Mouse (Mus musculus): ENCODE measurements around the gene Rgs7. TPM values are rescaled to one million over a fixed set of nuclear protein-coding genes. Genes with fewer than 3 reads are reported as not detected.

Rgs7 gene
- polyA plus RNA-seq, 1 experiment from 2014 or later: 4.9 TPM

DNA sequence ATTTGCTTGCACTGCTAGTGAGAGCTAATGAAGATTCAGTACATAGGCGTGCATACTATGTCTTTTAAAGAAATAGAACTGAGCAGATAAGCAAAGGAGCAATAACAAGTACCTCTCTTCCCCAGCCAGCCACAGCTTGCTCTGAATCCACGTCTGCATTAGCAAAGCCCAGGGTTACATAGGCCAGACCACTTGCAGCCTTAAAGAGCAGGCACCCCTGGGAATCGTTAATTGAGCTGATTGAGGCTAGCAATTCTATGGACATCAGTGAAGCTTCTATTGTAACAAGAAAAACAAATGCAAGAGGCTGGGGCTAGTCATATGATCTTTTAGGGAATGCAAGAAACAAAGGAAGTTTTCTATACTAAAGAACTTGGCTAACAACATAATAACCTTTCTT, 81.9 kb downstream of the Rgs7 start:
- ATAC-seq (ENCODE audit: low FRiP score): no peak
- no peak overlapping the region for H3K4me2 ChIP-seq
- H3K36me3 ChIP-seq (ENCODE audit: control insufficient read depth, insufficient read depth, low read length): no peaks in the 10 kb centered on the region
- 41% methylated on average over 3 of the region's 3 CpGs for WGBS
- no peaks in the 10 kb centered on the region for H3K4me1 ChIP-seq (ENCODE audit: control insufficient read depth, insufficient read depth, low read length)
- H3K9me3 ChIP-seq (ENCODE audit: control insufficient read depth, low read length): no peaks in the 10 kb centered on the region
- no peak overlapping the region for H3K9ac ChIP-seq (ENCODE audit: low read length)
- H3K4me3 ChIP-seq (ENCODE audit: low read depth, low read length): no peak overlapping the region
- H3K27ac ChIP-seq (ENCODE audit: low read depth, low read length): no peak overlapping the region
- DNase-seq (ENCODE audit: low spot score, missing footprints): no peak
- H3K27me3 ChIP-seq (ENCODE audit: control insufficient read depth, insufficient read depth, low read length): no peaks in the 10 kb centered on the region

DNA sequence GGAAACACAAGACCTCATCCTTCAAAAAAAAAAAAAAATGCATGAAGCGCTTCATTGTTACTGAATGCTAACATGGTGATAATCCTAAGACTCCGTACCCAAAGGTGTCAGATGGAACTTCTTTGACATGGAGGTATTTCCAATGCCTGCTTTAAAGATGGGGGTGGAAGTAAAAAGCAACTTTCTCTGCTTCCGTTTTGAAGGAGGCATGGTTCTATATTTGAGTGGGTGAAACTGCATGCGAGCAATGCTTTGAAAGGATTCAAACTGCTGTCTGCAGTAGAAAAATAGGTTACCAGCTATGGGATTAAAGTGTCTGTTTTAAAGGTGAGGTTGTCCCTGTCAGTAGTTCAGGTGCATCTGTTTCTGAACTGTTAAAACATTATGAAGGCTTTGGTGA, 100.4 kb downstream of the Rgs7 start:
- no peak for ATAC-seq (ENCODE audit: low FRiP score)

DNA sequence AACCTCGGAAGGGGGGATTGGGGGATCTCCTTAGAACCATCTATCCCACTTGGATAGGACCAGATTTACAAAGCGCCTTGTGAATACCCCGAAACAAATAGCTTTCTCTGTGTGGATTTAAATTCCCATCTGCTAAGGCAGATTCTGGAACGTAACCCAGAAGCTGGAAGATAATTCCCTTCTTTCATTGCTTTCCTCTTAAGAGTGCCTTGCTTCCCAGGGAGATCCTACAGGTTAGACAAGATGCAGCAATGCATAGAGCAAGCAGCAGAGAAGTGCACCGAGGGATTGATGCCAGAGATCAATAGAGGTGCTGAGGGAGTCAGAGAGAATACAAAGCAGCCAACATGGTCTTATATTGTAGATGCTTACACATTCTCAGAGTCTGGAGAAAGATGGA, 103.0 kb downstream of the Rgs7 start:
- Histone ChIP-seq H3K27me3 (ENCODE audit: control insufficient read depth, insufficient read depth, low read length) (no peaks in the 10 kb centered on the region), H3K27ac (ENCODE audit: low read depth, low read length) (no peak overlapping the region), H3K4me2 (no peak overlapping the region), H3K4me1 (ENCODE audit: control insufficient read depth, insufficient read depth, low read length) (peaks cover 6% of the 10 kb centered on the region; the same call in 1 of the 2 replicates), H3K36me3 (ENCODE audit: control insufficient read depth, insufficient read depth, low read length) (no peaks in the 10 kb centered on the region), H3K4me3 (ENCODE audit: low read depth, low read length) (no peak overlapping the region), H3K9ac (ENCODE audit: low read length) (no peak overlapping the region), H3K9me3 (ENCODE audit: control insufficient read depth, low read length) (no peaks in the 10 kb centered on the region)
- ATAC-seq (ENCODE audit: low FRiP score): no peak
- 69% methylated on average over 5 of the region's 5 CpGs for WGBS
- no peak for DNase-seq (ENCODE audit: low spot score, missing footprints)

More for the DNA sequence above, 100.4 kb downstream of the Rgs7 start:
- H3K4me2 ChIP-seq: no peak overlapping the region
- no peaks in the 10 kb centered on the region for H3K4me1 ChIP-seq (ENCODE audit: control insufficient read depth, insufficient read depth, low read length)
- H3K27ac ChIP-seq (ENCODE audit: low read depth, low read length): no peak overlapping the region
- H3K36me3 ChIP-seq (ENCODE audit: control insufficient read depth, insufficient read depth, low read length): no peaks in the 10 kb centered on the region
- no peaks in the 10 kb centered on the region for H3K9me3 ChIP-seq (ENCODE audit: control insufficient read depth, low read length)
- no peak for DNase-seq (ENCODE audit: low spot score, missing footprints)
- no peak overlapping the region for H3K9ac ChIP-seq (ENCODE audit: low read length)
- WGBS: 84% methylated on average over 4 of the region's 4 CpGs
- no peaks in the 10 kb centered on the region for H3K27me3 ChIP-seq (ENCODE audit: control insufficient read depth, insufficient read depth, low read length)
- no peak overlapping the region for H3K4me3 ChIP-seq (ENCODE audit: low read depth, low read length)

- no peak overlapping the region for H3K4me2 ChIP-seq
- no peak overlapping the region for H3K9ac ChIP-seq (ENCODE audit: low read length)
- DNase-seq (ENCODE audit: low spot score, missing footprints) (no peak), ATAC-seq (ENCODE audit: low FRiP score) (peak; percentile 81)
- no peaks in the 10 kb centered on the region for H3K36me3 ChIP-seq (ENCODE audit: control insufficient read depth, insufficient read depth, low read length)
- H3K4me1 ChIP-seq (ENCODE audit: control insufficient read depth, insufficient read depth, low read length): peaks cover 6% of the 10 kb centered on the region; the same call in 1 of the 2 replicates
- no peak overlapping the region for H3K27ac ChIP-seq (ENCODE audit: low read depth, low read length)
- no peak overlapping the region for H3K4me3 ChIP-seq (ENCODE audit: low read depth, low read length)
- WGBS: 26% methylated on average over 3 of the region's 3 CpGs
- H3K27me3 ChIP-seq (ENCODE audit: control insufficient read depth, insufficient read depth, low read length): no peaks in the 10 kb centered on the region
- no peaks in the 10 kb centered on the region for H3K9me3 ChIP-seq (ENCODE audit: control insufficient read depth, low read length)
Measured at GRCm38 (mm10) chr1:175385581-175386235, 106.6 kb downstream of the Rgs7 start.

- Histone ChIP-seq H3K27me3 (ENCODE audit: control insufficient read depth, insufficient read depth, low read length) (no peaks in the 10 kb centered on the region), H3K4me1 (ENCODE audit: control insufficient read depth, insufficient read depth, low read length) (no peaks in the 10 kb centered on the region), H3K36me3 (ENCODE audit: control insufficient read depth, insufficient read depth, low read length) (no peaks in the 10 kb centered on the region), H3K9me3 (ENCODE audit: control insufficient read depth, low read length) (no peaks in the 10 kb centered on the region), H3K9ac (ENCODE audit: low read length) (no peak overlapping the region), H3K4me3 (ENCODE audit: low read depth, low read length) (no peak overlapping the region), H3K4me2 (no peak overlapping the region), H3K27ac (ENCODE audit: low read depth, low read length) (no peak overlapping the region)
- DNase-seq (ENCODE audit: low spot score, missing footprints) (no peak), ATAC-seq (ENCODE audit: low FRiP score) (no peak)
Measured at GRCm38 (mm10) chr1:175372571-175372970, 119.7 kb downstream of the Rgs7 start.

- DNase-seq (ENCODE audit: low spot score, missing footprints) (no peak), ATAC-seq (ENCODE audit: low FRiP score) (no peak)
- Histone ChIP-seq H3K4me3 (ENCODE audit: low read depth, low read length) (no peak overlapping the region), H3K9ac (ENCODE audit: low read length) (no peak overlapping the region), H3K36me3 (ENCODE audit: control insufficient read depth, insufficient read depth, low read length) (no peaks in the 10 kb centered on the region), H3K4me1 (ENCODE audit: control insufficient read depth, insufficient read depth, low read length) (no peaks in the 10 kb centered on the region), H3K4me2 (no peak overlapping the region), H3K27ac (ENCODE audit: low read depth, low read length) (no peak overlapping the region), H3K27me3 (ENCODE audit: control insufficient read depth, insufficient read depth, low read length) (no peaks in the 10 kb centered on the region), H3K9me3 (ENCODE audit: control insufficient read depth, low read length) (no peaks in the 10 kb centered on the region)
- WGBS: 87% methylated on average over 2 of the region's 2 CpGs
Measured at GRCm38 (mm10) chr1:175368062-175368461, 124.2 kb downstream of the Rgs7 start.

GRCm38 (mm10) chr1:175363606-175364005, 128.7 kb downstream of the Rgs7 start:
- peak; percentile 79 for DNase-seq (ENCODE audit: low spot score, missing footprints)
- peak; percentile 44; the same call in 1 of the 2 replicates for ATAC-seq (ENCODE audit: low FRiP score)
- WGBS: 63% methylated on average over 3 of the region's 3 CpGs
- no peak overlapping the region for H3K9ac ChIP-seq (ENCODE audit: low read length)
- H3K4me1 ChIP-seq (ENCODE audit: control insufficient read depth, insufficient read depth, low read length): no peaks in the 10 kb centered on the region
- H3K4me2 ChIP-seq: no peak overlapping the region
- no peaks in the 10 kb centered on the region for H3K27me3 ChIP-seq (ENCODE audit: control insufficient read depth, insufficient read depth, low read length)
- H3K4me3 ChIP-seq (ENCODE audit: low read depth, low read length): no peak overlapping the region
- no peaks in the 10 kb centered on the region for H3K36me3 ChIP-seq (ENCODE audit: control insufficient read depth, insufficient read depth, low read length)
- no peak overlapping the region for H3K27ac ChIP-seq (ENCODE audit: low read depth, low read length)
- H3K9me3 ChIP-seq (ENCODE audit: control insufficient read depth, low read length): no peaks in the 10 kb centered on the region

DNA sequence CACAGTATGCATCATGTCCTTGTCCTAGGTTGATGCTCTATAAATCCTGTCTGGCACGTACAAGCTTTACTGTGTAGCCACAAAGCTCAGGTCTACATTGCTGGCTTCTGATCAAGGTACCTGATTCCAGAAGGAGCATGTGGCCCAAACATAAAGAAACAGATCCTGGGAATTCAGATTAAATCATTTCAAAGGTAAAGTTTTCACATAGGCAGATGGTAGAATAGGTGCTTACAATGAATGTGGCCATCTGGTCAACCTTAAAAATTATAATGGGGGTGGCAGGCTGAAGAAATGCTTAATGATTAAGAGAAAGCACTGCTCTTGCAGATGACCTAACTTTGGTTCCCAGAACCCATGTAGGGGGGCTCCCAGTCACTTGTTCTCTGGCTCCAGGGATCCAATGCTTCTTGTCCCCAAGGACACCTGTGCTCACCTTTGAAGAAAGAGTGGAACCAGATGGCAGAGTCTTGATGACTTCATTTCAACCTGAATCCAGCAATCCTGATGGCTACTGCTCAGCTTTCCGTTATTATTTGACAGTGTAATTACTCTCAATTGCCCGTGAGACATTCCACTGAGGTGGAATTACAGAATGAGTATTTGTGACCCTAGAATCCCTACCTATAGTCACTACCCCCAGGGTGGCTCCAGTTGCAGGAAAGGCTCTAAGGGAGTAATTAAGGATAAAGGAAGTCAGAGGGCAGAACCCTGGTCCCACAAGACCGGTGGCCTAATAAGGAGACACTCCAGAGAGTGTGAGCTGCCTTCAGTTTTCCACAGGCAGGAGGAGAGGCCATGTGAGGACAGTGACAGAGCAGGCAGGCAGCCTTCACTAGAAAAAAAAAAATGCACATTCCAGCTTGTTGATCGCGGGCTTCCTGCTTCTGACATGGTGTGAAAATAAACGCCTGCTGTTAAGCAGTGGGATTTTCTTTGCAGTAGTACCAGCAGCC, 132.6 kb downstream of the Rgs7 start:
- no peak overlapping the region for H3K9ac ChIP-seq (ENCODE audit: low read length)
- WGBS: 68% methylated on average over 7 of the region's 7 CpGs

GRCm38 (mm10) chr1:175352921-175353320, 139.4 kb downstream of the Rgs7 start:
- DNase-seq (ENCODE audit: low spot score, missing footprints) (no peak), ATAC-seq (ENCODE audit: low FRiP score) (no peak)
- H3K36me3 ChIP-seq (ENCODE audit: control insufficient read depth, insufficient read depth, low read length): no peaks in the 10 kb centered on the region
- no peak overlapping the region for H3K27ac ChIP-seq (ENCODE audit: low read depth, low read length)
- H3K4me3 ChIP-seq (ENCODE audit: low read depth, low read length): no peak overlapping the region
- no peaks in the 10 kb centered on the region for H3K27me3 ChIP-seq (ENCODE audit: control insufficient read depth, insufficient read depth, low read length)
- H3K4me1 ChIP-seq (ENCODE audit: control insufficient read depth, insufficient read depth, low read length): no peaks in the 10 kb centered on the region
- 85% methylated on average over 4 of the region's 4 CpGs for WGBS
- H3K9ac ChIP-seq (ENCODE audit: low read length): no peak overlapping the region
- H3K9me3 ChIP-seq (ENCODE audit: control insufficient read depth, low read length): no peaks in the 10 kb centered on the region
- no peak overlapping the region for H3K4me2 ChIP-seq

More for the DNA sequence above, 132.6 kb downstream of the Rgs7 start:
- DNase-seq (ENCODE audit: low spot score, missing footprints) (peak; percentile 60), ATAC-seq (ENCODE audit: low FRiP score) (no peak)
- Histone ChIP-seq H3K4me1 (ENCODE audit: control insufficient read depth, insufficient read depth, low read length) (no peaks in the 10 kb centered on the region), H3K36me3 (ENCODE audit: control insufficient read depth, insufficient read depth, low read length) (no peaks in the 10 kb centered on the region), H3K27me3 (ENCODE audit: control insufficient read depth, insufficient read depth, low read length) (no peaks in the 10 kb centered on the region), H3K4me3 (ENCODE audit: low read depth, low read length) (no peak overlapping the region), H3K9me3 (ENCODE audit: control insufficient read depth, low read length) (no peaks in the 10 kb centered on the region), H3K4me2 (no peak overlapping the region), H3K27ac (ENCODE audit: low read depth, low read length) (no peak overlapping the region)

All from midbrain, embryonic 11.5 days (tissue).